Mouse (Mus musculus) monocyte, adult 59 days (primary cell): ENCODE data around the gene Zyx. TPM values are rescaled to one million over a fixed set of nuclear protein-coding genes. Genes with fewer than 3 reads are reported as not detected.

Experiments
- total RNA-seq, 2 experiments: library from RNA; stranded (reverse); gene quantifications; one replicate each; pipeline ENCODE4 v1.2.4; 2023

Gene Zyx
- total RNA-seq = 100 to 1,000 TPM; 586 to 636 TPM

GRCm38 (mm10) chr6:42349426-42350020 lies at the start of gene Zyx:
Gene Zyx, plus strand, starts transcription at chr6:42349630.

GRCm38 (mm10) chr6:42324482-42325267 lies 24.8 kb upstream of the Zyx start, which contains the start of gene Fam131b:
Gene Fam131b, minus strand, starts transcription at chr6:42324643.

GRCm38 (mm10) chr6:42372816-42373547 lies 23.6 kb downstream of the Zyx start, which contains the start of gene Epha1:
Gene Epha1, minus strand, starts transcription at chr6:42373268.

GRCm38 (mm10) chr6:42399938-42400337 lies 50.5 kb downstream of the Zyx start, which contains the start of gene Tas2r143:
Gene Tas2r143, plus strand, starts transcription at chr6:42400238.

GRCm38 (mm10) chr6:42405134-42405533 lies 55.7 kb downstream of the Zyx start, which contains the start of gene Tas2r135:
Gene Tas2r135, plus strand, starts transcription at chr6:42405434.

Other genes with a start within 250 kb of the Zyx start
- gene Tas2r139, start 208.7 kb upstream of the Zyx start, total RNA-seq = not detected
- not detected for gene Tas2r144, start 134.3 kb upstream of the Zyx start, total RNA-seq
- 10 to 100 TPM; 13.0 to 15.5 TPM for gene Gstk1, start 103.7 kb upstream of the Zyx start, total RNA-seq
- not detected for gene Tmem139, start 87.7 kb upstream of the Zyx start, total RNA-seq
- gene Casp2, start 84.6 kb upstream of the Zyx start, total RNA-seq = 100 to 1,000 TPM in 1 of 2 experiments, 10 to 100 TPM in 1; 95.1 to 103 TPM
- gene Clcn1, start 62.9 kb upstream of the Zyx start, total RNA-seq = under 1 TPM; 0.39 to 0.86 TPM
- under 1 TPM in 1 of 2 experiments, not detected in 1; 0.12 TPM for gene Fam131b, start 25.0 kb upstream of the Zyx start, total RNA-seq
- under 1 TPM in 1 of 2 experiments, not detected in 1; 0.24 TPM for gene Epha1, start 23.6 kb downstream of the Zyx start, total RNA-seq
- gene Tas2r143, start 50.6 kb downstream of the Zyx start, total RNA-seq = 1 to 10 TPM in 1 of 2 experiments, under 1 TPM in 1; 0.97 to 1.7 TPM
- 1 to 10 TPM; 1.2 to 1.5 TPM for gene Tas2r135, start 55.8 kb downstream of the Zyx start, total RNA-seq
- 1 to 10 TPM in 1 of 2 experiments, under 1 TPM in 1; 0.73 to 1.6 TPM for gene Tas2r126, start 84.9 kb downstream of the Zyx start, total RNA-seq
- not detected for gene Olfr458, start 115.6 kb downstream of the Zyx start, total RNA-seq
- not detected for gene Olfr457, start 126.7 kb downstream of the Zyx start, total RNA-seq
- not detected for gene Olfr456, start 137.6 kb downstream of the Zyx start, total RNA-seq
- not detected for gene Olfr455, start 198.0 kb downstream of the Zyx start, total RNA-seq
- not detected for gene Tcaf3, start 248.1 kb downstream of the Zyx start, total RNA-seq